Mouse (Mus musculus) erythroid progenitor cell, adult 5-6 weeks (primary cell): ENCODE measurements around the gene Cnnm2. TPM values are rescaled to one million over a fixed set of nuclear protein-coding genes. Genes with fewer than 3 reads are reported as not detected.
"Not testable (repeated sequence)": the region's sequence is repeated elsewhere in the genome, so short reads cannot be mapped to it uniquely, and the experiment has no call there.

Source experiments
- ATAC-seq: replicated peaks from 2 replicates; pipeline ENCODE4 v1.8.0; 2016; ENCODE audit warnings: moderate number of reproducible peaks, mild to moderate bottlenecking, moderate TSS enrichment, inconsistent platforms; ENCODE audit not compliant: poor library complexity, low FRiP score, severe bottlenecking
- total RNA-seq, 2 experiments: library from RNA; stranded (forward) in 1 of 2; stranded (reverse) in 1 of 2; fragments of 150-400 nt in 1 of 2; fragments of 186-747, 209-891 nt in 1 of 2; gene quantifications; 2 replicates each; pipeline versions ENCODE4 v1.2.3 to v1.2.4; 2015 to 2017; ENCODE audit warnings: low replicate concordance in 2 of 2

Gene Cnnm2
- total RNA-seq (2015; ENCODE audit: low replicate concordance) (35.0 and 39.8 TPM in 2 replicates), total RNA-seq (2017; ENCODE audit: low replicate concordance) (40.1 and 60.7 TPM in 2 replicates)

DNA sequence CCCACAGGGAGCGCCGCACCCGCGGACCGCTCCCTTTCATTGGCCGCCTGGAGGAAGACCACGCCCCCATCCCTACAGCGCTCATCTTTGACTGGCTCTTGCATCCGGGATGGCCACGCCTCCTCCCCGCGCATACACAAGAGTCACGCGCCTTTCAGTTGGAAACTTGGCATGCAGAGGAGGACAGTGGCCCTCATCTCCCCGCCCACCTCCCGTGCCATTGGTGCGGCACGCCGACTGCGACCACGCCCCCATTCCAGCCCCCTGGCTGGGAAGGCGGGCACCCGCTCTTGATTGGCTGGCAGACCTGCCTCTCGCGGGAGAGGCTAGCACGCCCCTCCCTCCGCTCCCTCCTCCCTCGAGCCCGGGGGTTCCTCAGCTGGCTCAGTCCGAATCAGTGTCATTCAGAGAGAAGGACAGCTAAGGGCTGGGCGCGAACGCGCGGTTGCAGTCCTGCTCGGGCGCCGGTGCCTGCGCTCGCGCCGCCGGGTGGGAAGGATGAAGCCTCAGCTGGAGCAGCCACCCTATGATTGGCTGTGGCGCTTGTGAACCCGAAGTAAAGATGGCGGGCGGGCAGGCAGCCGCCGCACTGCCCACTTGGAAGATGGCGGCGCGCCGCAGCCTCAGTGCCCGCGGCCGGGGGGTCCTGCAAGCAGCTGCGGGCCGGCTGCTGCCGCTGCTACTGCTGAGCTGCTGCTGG, at the start of gene Cnnm2:
Gene Cnnm2 (plus strand): TSS at position 350 of the 700 bp plus-strand sequence.
- peak; percentile 85 for ATAC-seq

DNA sequence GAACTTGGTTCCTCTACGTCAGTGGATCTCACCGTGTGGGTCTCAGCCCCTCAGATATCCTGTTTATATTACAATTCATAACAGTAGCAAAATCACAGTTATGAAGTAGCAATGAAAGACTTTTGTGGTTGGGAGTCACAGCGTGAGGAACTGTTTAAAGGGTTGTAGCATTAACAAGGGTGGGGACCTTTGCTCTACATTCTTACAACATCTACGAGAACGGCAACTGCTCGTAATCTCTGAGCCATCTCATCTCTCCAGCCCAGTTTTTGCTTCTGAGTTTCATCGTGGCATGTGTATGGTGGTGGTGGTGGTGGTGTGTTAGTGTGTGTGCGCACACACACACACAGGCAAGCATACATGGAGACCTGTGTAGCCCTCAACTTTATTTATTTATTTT, 47.2 kb upstream of the Cnnm2 start:
- no peak for ATAC-seq

DNA sequence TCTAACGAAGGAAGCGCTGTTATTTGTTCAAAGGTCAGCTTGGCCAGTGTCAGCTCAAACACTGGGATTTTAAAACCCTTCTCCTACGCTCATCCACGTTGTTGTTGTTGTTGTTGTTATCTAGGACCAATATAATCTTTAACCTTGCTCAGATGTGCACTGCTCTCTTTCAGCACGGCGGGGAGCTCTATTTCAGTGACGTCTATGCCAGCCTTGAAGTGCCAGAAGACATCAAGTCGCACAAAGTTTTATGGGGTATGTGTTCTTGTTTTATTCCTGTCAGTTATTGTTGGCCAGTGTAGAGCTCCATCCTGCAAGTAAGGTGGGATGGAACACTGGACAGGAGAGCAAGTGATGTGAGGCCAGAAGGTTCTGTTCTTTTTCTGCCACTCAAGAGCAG, 46.4 kb upstream of the Cnnm2 start:
- no peak for ATAC-seq

DNA sequence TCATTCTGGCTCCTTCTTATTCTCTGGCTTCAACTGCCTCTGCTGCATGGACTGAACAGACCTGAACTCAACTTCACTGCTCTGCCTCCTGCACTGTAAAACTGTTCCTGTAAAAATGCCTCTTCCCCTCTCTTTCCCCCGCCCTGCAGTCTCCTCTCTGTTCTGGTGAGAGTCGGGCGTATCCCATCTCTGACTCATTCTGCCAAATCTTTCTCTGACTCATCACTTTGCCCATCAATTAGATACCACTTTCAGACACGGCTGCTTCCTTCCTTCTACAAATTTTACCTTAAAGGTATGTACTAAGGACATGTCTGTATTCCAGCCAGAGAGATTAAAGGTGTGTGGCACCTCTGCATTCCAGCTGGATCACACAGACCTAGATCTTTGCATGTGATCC, 43.2 kb upstream of the Cnnm2 start:
- ATAC-seq: no peak

DNA sequence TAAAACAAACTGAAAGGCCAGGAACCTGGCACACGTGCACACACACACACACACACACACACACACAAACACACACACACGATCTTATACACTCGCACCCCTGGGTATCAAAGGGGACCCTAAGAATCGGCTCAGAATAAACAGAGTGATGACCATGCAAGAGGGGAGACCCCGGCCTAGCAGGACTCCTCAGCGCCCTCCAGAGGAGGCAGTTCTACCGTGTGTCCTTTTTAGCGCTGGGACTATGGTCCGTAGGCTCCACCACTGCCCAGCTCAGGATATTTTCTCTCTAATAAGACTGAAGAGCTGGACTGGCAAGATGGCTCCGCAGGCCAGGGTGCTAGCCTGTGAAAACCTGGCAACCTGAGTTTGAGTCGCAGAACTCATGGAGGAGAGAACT, 37.0 kb upstream of the Cnnm2 start:
- ATAC-seq: no peak

DNA sequence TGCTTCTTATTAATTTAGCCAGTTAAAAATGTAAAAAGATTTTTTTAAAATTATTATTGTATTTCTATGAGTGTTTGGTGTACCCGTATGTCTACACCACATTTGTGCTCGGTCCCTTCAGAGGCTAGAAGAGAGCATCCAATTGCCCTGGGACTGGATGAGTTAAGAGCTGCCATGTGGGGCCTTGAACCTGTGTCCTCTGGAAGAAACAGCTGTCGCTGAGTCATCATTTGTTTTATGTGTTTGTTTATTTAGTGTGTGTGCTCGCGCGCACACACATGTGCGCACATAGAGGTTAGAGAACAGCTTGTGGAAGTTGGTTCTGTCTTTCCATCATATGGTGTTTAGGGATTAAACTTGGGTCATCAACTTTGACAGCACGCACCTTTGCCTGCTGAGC, 35.3 kb upstream of the Cnnm2 start:
- ATAC-seq: no peak

DNA sequence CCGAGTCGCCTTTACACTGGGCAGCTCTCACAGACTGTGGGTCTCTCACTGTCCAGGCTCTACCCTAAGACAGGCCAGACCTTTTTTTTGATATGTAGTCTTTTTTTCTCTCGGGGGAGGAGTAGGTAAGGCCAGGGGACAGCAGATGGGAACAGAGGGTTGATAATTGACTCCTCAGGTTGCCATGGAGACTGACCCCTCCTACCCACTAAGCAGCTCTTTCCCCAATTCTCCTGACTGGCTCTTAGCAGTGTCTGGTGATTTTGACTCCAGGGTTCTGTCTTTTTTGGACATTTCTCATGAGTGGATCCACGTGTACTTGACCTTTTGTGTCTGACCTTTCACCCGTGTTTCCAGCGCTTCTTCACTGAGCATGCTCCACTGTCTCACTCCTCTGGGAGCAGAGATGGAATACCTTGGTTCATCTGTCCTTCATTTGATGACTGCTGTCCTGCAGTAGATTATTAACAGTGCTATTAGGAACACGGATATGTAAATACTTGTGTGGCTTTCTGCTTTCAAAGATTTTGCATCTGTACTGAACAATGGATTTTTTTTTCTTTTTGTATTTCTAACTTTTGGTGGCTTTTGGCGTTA, 34.2 kb upstream of the Cnnm2 start:
- ATAC-seq: no peak

DNA sequence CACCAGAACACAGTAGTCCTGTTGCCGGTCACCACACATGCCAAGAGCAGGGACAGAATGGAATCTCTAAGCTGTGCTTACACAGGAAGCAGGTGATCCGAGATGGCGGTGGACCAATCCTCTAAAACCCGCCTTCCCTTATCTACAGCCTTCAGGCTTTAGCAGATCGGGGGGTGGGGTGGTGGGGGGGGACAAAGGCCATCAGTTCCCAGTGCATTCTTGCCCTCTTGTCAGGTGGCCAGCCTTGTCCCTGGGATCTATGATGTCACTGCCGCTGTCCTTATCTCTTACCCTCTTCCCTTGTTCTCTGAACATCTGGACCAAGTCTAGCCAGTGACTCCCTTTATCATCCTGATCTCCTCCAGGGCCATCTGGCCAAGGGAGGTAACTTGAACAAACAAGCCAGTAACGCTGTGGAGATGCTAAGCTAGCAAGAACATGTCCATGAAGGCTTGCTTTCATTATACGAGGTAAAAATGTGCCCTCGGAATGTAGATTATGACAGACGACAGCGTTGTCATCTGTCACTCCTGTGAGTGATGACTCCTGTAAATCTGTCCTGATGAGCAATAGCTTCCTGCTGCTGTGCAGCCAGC, 33.4 kb upstream of the Cnnm2 start:
- peak; percentile 51; the same call in 1 of the 2 replicates for ATAC-seq

DNA sequence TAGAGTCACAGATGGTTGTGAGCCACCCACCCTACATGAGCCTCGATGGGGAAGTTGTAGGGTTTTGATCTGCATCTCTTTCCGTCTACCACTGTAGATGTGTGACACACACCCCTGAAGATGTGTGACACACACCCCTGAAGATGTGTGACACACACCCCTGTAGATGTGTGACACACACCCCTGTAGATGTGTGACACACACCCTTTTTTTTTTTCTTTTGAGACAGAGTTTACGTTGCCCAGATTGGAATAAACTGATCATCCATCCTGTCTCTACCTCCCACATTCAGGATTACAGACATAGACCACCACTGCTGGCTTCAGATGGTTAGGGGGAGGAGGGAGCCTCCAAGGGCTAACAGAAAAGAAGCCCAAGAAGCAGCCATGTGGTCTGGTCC, 32.5 kb upstream of the Cnnm2 start:
- ATAC-seq: no peak

DNA sequence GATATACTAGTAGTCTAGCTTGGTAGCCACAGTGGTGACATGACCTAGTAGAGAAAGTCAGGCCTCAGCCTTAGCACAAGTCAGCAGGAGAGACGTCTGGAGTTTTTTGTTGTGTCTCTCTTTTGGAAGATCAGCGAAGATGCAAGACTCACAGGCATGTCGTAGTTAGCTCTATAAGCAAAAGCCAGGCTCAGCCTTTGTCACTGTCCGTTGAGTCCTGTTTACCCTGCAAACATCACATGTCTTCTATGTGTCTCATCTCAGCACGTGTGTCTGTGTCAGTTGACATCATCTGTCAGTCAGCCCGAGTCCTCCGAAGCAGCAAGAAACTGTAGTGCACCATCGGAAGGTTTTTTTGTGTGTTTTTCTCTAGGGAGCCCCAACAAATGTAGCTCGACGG, 30.0 kb upstream of the Cnnm2 start:
- ATAC-seq: no peak

DNA sequence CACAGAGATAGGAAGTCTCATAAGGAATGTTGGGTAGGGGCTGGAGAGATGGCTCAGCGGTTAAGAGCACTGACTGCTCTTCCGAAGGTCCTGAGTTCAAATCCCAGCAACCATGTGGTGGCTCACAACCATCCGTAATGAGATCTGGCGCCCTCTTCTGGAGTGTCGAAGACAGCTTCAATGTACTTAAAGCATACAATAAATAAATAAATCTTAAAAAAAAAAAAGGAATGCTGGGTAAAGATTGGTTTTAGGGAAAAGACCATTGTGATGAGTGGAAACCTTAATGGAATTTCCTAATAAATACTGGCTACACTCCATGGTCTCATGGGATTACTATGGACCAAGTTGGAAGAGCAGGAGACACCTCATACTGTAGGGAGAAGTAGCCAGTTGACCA, 28.7 kb upstream of the Cnnm2 start:
- ATAC-seq: not testable (repeated sequence)

DNA sequence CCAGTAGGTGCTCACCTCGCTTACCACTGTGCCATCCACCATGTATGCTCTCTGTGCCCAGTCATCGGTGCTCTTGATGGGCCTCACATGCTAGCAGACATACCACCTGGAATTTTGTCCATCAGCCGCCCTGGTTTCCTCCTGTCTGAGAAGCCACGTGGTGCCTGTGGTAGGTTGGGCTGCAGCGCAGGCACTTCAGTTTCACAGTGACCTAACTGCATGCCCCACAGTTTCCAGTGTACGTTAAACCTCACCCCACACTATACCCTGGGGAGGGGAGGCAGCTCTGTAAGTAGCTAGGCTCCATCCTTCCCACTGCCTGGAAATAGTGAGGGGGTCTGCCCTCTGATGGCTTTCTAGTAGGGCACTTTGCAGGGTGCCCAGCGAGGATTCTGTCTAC, 27.8 kb upstream of the Cnnm2 start:
- ATAC-seq: 0 out of 2 replicates have a peak, but pooled peaks have one; percentile 28

DNA sequence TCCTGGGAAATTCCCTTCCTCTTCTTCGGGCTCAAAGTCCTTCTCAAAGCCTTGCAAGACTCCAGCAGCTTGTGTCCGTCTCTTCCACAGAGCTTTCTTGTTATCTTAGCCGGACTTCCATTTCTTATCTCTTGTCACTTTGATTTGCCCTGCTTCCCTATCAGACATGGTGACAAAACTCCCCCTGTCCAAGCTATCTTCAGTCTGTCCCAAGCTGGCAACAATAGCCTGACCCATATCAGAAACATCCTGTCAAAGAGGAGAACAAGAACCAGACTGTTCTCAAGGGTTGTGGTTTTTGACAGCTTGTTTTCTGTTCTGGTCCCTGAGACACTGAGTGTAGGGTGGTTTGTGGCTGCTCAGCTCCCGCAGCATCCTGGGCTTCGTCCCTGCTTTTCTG, 26.2 kb upstream of the Cnnm2 start:
- no peak for ATAC-seq

DNA sequence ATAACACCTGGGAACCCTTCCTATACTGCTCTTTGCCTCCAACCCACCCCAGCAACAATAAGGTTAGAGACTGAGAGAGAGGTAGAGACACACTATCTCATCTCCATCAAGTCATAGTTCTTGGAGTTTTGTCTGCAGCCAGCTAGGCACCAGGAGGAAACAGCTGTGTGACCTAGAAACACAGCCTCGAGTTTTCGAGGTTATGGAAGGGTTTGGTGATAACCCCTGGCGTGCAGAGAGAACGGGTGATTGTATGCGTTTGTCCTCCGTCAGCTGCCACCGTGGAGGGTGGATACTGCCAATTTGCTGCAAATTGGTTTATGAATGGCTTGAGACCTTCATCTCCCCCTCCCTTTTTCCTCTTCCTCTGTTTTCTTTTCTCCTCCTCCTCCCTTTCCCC, 24.3 kb upstream of the Cnnm2 start:
- ATAC-seq: no peak

DNA sequence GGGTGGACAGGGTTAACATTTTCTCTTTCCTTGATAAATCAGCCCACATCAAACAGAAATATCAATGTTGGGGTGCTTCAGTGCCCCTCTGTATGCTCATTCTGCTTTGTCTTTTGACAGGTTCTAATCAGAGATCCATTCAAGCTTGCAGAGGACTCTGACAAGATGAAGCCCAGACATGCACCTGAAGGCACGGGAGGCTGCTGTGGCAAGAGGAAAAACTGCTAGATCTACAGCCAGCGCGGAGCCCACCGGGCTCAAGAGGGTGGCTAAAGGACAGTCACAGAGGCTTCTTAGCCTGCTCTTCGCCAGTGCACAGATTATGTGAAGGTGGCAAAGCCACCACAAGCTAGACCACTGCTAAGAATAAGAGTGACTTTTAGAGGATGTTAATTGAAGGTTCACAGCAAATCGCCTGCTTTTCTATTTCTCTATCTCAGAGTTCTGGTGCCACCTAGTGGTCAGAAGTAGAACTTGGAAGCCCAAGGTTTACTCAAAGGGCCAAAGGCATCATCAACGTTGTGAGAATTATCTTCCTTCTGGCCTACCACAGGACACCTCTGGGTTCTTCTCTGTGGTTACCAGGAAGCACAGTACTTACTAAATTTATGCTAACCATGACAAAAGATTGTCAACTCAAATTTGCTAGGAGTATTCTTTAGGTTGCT, 20.9 kb upstream of the Cnnm2 start:
- ATAC-seq: peak; percentile 66

DNA sequence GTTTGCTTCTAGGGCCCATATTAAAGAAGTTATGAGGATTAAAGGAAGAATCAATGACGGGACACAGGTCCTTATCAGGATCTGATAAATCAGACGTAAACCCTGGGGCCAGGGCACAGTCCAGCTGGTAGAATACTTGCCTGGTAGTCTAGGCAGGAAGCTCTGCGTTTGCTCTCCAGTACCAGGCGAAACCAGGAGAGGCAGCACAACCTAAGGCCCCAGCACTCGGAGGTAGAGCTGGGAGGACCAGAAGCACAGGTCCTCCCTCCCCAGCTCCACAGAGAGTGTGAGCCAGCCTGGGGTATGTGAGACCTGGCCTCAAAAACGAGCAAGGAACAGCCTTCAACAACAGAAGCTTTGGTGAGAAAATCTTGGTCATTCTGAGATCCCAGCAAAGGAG, 19.8 kb upstream of the Cnnm2 start:
- ATAC-seq: no peak

DNA sequence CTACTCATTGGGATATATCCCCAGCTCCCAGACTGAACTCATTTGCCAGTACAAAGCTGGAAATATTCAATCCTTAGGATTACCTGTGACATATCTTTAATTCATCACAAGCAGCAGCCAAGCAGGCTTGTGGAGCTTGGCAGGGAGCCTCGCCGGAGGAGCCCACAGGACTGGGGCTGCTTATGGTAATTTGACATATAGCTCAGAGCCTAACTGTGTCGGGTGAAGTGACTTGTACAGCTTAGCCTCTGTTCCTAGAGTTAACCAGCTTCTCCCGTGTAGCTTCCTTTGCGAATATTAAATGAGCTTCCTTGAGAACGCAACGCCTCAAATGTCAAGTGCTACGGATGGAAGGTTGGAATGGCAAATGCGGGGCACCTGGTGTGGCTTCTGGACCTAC, 16.7 kb upstream of the Cnnm2 start:
- ATAC-seq: no peak

DNA sequence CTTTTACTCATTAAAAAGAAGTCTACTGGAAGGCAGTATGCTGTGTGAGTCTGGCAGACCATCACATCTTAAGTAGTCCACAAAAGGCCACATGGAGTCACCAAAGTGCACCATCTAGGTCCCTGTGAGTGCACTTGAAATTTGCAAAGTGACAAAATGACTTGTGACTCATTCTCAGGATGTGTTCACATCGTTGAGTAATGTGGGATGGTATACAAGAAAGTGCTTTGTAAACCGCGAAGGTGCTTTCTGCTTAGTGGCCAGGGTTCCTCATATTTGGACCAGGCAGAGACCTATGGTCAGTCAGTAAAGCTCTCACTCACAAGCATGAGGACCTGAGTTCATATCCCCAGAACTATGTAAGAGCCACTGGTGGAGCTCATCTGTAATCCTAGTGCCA, 13.6 kb upstream of the Cnnm2 start:
- ATAC-seq: no peak

DNA sequence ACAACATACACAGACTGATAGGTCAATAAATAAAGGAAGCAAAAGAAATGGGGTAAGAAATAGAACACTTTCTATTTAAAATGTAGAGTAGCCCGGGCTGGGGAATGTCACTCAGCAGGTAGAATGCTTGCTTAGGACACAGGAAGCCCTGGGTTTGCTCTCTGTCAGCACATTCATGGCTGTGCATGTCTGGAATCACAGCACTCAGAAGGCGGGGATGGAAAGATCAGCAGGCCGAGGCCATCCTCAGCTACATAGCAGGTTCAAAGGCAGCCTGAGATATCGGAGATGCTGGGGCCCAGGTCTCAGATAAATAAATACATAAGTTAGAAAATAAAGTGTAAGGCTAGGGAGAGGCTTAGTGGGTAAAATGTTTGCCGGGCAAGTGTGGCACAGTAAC, 9.2 kb upstream of the Cnnm2 start:
- ATAC-seq: no peak

DNA sequence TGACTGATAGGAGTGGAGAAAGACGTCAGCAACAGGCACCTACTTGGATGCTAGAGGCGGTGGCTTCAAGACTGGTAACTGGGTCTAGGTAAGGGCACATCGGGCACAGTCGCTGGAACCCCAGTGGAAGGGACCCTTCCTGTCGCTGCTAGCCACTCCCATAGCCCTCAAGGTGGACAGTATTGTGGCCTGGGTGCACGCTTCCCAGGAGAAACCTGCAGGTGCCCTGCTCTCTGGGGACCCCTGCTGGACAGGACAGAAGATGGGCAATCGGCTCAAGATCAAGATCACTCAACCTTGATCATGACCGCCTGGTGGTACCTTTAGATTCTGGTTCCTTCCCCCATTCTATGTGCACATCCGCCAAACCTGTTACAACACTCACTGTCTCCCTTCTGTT, 6.3 kb upstream of the Cnnm2 start:
- peak; percentile 77 for ATAC-seq

DNA sequence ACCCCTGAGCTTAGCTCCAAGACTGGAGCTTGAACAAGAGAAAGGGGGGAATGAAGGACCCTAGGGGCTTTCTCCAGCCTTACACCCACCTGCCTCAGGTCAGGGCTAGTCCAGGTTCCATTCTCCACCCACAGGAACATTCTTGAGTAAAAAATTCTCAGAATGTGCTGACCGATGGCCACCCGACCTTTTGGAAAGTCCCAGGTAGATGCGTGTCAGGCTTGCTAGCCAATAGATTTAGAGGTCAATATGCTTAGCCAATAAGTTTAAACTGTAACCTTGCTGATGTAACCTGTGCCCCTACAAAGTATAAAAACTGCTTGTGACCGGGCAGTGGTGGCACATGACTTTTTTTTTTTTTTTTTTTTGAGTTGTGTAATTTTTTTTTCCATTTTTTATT, 5.2 kb upstream of the Cnnm2 start:
- no peak for ATAC-seq
